Mouse (Mus musculus) embryo, embryonic 11 days (tissue): Measurements from ENCODE around the gene Foxn3.

Experiments used
- DNase-seq: peaks from one replicate; pipeline ENCODE4 v3.0.0-alpha.2; 2015

The Foxn3 gene

GRCm38 (mm10) chr12:99244264-99244663 is 319.1 kb downstream of the Foxn3 start:
- no peak for DNase-seq

- no peak for DNase-seq
These were observed 320.1 kb downstream of the Foxn3 start for GRCm38 (mm10) chr12:99243316-99243715.

- DNase-seq, result no peak
These were observed 323.1 kb downstream of the Foxn3 start for GRCm38 (mm10) chr12:99240185-99240726.

GRCm38 (mm10) chr12:99239735-99240134 is 323.6 kb downstream of the Foxn3 start:
- DNase-seq, result no peak

GRCm38 (mm10) chr12:99237497-99237896 is 325.9 kb downstream of the Foxn3 start:
- DNase-seq, result no peak

- DNase-seq, result no peak
These were observed 329.0 kb downstream of the Foxn3 start for GRCm38 (mm10) chr12:99234346-99234745.

GRCm38 (mm10) chr12:99233386-99233785 is 330.0 kb downstream of the Foxn3 start:
- no peak for DNase-seq

- DNase-seq, result no peak
These were observed 330.9 kb downstream of the Foxn3 start for GRCm38 (mm10) chr12:99232478-99232877.

GRCm38 (mm10) chr12:99231321-99231720 is 332.1 kb downstream of the Foxn3 start:
- DNase-seq, result no peak

- DNase-seq, result no peak
These were observed 332.7 kb downstream of the Foxn3 start for GRCm38 (mm10) chr12:99230783-99231048.

GRCm38 (mm10) chr12:99229973-99230782 is 333.2 kb downstream of the Foxn3 start:
- DNase-seq, result peak; percentile 64

- no peak for DNase-seq
These were observed 335.9 kb downstream of the Foxn3 start for GRCm38 (mm10) chr12:99227313-99227952.

- no peak for DNase-seq
These were observed 338.3 kb downstream of the Foxn3 start for GRCm38 (mm10) chr12:99224863-99225603.

GRCm38 (mm10) chr12:99221087-99221846 is 342.1 kb downstream of the Foxn3 start:
- peak; percentile 40 for DNase-seq

- peak; percentile 92 for DNase-seq
These were observed 343.0 kb downstream of the Foxn3 start for GRCm38 (mm10) chr12:99220333-99220732.

- DNase-seq, result no peak
These were observed 343.6 kb downstream of the Foxn3 start for GRCm38 (mm10) chr12:99219812-99220211.

- no peak for DNase-seq
These were observed 346.2 kb downstream of the Foxn3 start for GRCm38 (mm10) chr12:99217145-99217698.

- no peak for DNase-seq
These were observed 347.0 kb downstream of the Foxn3 start for GRCm38 (mm10) chr12:99216341-99216761.

GRCm38 (mm10) chr12:99215521-99216255 is 347.7 kb downstream of the Foxn3 start:
- DNase-seq, result no peak

- DNase-seq, result no peak
These were observed 349.3 kb downstream of the Foxn3 start for GRCm38 (mm10) chr12:99214098-99214497.

- no peak for DNase-seq
These were observed 350.2 kb downstream of the Foxn3 start for GRCm38 (mm10) chr12:99213218-99213617.

GRCm38 (mm10) chr12:99209801-99210200 is 353.6 kb downstream of the Foxn3 start:
- no peak for DNase-seq
